Mouse (Mus musculus) B cell, adult 2 months (primary cell): ENCODE measurements around the gene Morc3.
"Not testable (repeated sequence)": the region's sequence is repeated elsewhere in the genome, so short reads cannot be mapped to it uniquely, and the experiment has no call there.

Experiments used
- DNase-seq, 2 experiments: peaks; one replicate each; pipeline ENCODE4 v3.0.0; 2022

Morc3 gene

DNA sequence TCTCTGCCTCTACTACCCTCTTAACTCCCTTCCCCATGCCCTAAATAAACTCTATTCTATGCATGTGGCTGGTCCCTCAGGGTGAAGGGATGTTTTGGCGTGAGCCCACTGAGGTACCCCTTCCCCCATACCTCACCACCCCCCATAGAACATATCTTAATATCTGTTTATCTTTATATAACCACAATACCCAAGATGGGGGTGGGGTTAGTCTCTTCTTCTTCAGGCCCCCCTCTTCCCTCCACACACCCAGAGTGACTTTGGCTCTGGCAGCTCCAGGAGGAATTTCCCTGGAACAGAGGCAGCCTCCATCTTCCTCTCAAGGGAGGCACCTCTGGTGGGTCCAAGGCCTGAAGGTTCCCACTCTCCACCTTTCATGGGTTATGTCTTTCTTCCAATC is 11.9 kb upstream of the Morc3 start:
- no peak for DNase-seq

DNA sequence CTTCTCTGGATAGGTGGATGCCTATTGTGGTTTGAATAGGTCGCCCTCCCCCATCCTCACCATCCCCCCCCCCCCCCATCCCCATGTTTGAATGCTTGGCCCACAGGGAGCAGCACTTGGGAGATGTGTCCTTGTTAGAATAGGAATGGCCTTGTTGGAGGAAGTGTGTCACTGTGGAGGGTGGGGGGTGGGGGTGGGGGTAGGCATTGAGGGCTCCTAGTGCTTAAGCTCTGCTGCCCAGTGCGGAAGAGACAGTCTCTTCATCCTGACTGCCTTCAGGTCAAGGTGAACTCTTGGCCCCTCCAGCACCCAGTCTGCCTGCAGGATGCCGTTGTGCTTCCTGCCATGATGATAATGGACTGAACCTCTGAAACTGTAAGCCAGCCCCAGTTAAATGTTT is 10.2 kb upstream of the Morc3 start:
- DNase-seq, result no peak

DNA sequence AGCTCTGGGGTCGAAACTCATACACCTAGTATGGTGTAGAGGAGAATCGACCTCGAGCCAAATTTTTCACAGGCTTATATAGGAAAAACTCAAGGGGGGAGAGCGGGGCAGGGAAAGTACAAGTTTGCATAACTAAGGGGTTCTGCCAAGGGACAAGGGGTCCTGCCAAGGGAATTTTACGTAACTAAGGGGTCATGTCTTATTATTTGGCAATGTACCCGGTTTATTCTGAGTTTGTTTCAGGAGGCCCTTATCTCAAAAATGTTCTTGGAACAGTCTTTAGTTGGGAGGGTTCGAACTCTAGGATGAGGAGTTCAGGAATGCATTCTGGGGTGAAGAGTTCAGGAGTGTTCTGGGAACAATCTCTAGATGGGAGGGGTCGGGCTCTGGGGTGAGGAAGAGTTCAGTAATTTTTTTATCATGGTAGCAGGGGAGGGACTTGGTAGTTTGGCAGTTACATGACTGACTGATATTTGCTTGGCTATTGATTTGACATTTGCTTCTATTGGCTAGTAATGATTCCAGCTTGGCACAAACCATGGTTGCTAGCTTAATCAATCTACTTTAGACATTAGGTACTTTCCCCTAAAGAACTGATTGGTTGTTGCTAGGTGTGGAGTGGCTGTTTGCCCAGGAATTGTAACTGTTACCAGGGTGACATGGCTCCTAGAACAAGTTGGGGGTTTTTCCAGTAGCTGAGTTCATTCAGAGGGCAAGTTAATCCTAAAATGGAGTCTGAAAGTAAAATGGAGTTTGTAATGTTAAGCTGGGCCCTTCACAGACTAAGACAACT is 9.3 kb upstream of the Morc3 start:
- DNase-seq, result not testable (repeated sequence)

DNA sequence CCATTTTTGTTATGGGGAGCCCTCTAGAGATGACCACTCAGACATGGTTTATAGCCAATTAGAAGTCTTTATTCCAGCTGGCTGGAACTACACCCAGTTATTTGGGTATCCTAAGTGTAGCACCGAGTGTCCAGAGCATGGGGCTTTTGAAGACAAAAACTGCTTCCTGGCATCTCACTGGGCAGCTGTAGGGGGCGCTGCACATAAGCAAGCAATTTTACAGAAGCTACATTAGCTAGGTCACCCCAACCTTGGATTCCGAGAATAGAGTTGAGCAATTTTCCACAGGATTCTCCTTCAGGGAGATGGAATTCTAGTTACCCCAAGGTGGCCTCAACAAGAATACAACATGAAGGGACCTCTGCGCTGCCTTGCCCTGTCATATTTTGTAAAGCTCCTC is 7.1 kb upstream of the Morc3 start:
- DNase-seq, result peak; percentile 21 to 38

DNA sequence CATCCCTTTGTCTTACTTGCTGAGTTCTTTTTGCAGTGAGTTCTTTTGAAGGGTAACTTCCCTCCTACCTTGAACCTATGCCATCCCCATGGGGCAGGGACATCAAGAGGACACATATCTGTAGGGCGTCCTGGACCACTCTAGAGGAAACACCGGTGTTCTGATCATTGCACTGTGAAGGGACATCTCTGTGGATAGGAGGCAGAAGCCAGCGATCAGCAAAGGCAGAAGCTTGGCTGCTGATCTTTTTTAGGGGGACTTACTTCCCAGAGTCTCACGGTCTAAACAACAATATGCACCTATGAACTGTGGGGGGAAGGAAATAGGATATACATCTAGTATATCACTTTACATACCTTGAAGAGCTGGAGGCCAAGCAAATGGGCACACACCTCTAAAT is 6.5 kb upstream of the Morc3 start:
- DNase-seq, result no peak

DNA sequence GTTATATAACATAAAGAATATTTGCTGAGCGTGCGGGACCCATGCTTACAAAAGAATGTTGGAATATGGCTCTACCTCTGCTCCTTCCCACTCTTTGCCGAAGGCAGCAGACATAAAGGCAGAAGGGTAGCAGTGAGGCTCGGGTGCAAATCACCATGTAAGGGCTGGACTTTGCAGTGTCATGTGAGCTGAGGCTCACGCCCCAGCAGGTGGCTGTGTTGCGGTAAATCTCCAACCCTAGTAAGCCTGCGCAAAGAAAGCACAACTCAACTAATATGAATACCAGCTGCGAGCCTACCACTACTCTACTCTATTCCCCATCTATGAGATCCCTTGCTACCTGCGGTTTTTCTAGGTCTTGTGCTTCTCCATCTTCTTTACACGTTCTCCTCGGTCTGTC is 5.9 kb upstream of the Morc3 start:
- no peak for DNase-seq

DNA sequence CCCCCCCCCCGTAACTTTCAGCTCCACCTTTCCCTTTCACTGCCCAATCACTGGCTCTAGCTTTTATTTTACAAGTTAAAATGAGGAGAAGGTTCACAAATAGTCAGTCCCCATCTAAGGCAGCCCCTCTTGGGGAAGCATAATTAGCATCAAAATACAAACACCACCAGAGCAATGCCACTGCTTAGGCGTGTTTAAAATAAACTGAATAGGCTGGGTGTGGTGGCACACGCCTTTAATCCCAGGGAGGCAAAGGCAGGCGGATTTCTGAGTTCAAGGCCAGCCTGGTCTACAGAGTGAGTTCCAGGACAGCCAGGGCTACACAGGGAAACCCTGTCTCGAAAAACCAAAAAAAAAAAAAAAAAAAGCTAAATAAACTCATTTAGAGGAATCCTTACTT is 5.4 kb upstream of the Morc3 start:
- DNase-seq, result not testable (repeated sequence)

DNA sequence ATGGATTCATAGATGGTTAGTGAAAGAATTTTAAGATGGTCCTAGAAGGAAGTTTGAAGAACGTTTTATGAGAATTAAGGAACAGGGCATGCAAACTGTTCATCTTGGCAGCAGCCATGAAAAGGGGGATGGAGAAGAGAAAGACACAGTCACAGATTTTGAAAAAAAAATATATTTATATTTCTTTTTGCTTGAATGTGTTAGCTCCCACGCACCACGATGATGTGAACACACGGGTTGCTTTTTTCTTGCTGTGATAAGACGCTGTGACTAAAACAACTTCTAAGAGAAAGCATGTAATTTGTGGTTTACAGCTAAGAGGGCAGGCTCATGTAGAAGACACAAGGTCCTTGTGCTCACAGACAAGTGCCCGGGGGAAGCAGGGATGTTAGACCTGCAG is 5.0 kb upstream of the Morc3 start:
- DNase-seq, result no peak

DNA sequence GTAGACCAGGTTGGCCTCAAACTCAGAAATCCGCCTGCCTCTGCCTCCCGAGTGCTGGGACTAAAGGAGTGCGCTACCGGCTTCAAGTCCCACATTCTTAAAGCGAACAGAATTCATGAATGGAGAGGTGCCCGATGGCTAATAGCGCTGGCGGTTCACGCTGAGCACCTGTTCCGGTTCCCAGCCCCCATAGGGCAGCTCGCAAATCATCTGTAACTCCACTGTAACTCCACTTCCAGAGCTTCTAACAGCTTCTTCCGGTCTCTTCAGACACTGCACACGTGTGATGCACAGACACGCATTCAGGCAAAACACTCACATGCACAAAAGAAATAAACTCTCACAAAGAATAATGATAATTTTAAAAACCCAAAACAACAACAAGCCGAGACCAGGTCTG is 2.4 kb upstream of the Morc3 start:
- DNase-seq, result no peak

DNA sequence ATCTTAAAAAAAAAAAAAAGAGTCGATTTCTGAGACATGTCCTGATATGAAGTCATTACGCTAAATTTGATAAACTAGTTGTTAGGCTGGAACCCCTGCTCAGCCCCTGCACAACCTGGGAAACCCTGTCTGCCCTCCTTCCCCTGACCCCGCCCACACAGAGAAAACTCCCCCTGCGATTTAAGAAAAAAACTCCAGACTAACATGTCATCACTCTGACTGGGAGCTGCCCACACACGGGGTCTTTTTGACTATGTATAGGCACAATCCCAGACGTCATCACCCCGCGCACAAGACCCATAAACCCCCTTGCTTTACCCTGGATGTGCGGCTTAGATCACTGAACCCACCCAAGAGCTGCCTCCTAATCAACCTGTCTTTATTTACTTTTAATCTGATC is 1.9 kb upstream of the Morc3 start:
- DNase-seq, result no peak

DNA sequence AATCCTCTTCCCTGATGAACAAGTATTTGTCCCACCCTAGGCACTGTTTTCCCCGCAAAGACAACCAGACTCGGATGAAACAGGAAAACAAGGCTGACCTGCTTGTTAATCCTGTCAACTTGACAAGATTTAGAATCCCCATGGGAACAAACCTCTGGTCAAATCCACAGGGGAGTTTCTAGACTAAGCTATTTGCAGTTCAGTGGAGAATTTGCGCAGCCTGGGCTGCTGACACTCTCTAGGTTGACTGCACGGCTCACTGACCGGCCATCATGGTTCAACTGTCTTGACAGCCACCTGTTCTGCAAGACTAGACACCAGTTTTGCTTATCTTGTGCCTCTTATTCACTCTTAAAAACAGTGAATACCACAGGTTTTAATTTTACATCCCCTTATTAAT is 1.0 kb upstream of the Morc3 start:
- DNase-seq, result peak; percentile 46 to 58

DNA sequence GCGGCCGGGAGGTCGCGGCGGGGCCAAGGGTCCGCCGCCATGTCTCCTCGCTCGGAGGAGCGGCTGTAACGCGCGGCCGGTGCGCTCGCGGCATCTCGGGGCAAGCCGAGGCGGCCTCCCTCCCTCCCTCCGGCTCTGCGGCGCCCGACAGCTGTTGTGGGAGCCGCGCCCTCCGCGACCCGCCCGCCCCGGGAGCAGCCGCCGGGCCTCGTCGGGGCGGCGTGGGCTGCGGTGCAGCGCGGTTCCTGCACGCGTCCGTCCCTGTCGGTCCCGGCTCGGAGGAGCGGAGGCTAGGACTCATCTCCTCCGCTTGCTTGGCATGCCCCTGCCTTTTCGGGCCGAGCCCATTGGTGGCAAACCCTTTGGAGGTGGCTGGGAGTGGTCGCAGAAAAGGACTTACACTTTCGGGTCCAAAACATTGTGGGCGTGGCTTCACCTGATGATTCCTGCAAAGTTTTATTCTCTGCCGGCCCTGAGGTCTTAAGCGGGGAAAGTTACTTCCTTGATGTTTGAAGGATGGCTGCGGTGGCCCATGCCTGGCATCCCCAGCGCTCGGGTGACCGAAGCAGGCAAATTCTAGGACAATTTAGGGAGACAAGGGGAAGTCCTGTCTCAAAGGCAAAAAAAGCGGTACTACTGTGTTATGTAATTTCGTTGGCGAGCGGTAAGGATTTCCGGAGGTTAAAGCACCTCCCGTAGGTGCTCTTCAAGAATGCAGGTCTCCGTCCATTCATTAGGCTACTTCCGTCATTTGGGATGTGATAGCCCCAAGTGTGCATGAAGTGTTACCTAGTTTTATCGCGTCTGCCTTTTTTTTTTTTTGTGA is 743 bp downstream of the Morc3 start:
- DNase-seq, result peak; percentile 72 to 77

DNA sequence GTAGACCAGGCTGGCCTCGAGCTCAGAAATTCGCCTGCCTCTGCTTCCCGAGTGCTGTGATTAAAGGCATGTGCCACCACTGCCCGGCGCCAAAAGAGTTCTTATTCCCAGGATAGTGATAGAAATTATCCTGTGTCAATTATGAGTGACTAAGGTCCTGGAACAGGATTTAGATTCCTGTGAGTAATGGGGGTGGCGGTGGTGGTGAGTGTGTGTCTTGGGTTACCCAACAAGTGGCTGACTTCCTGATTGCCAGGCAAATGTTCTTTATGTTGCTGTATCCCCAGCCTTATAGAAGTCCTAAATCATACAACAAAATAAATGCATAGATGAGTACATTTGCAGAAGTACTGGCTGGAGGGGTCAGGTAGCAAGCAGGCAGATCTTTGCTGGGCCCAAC is 1.6 kb downstream of the Morc3 start:
- DNase-seq, result no peak

DNA sequence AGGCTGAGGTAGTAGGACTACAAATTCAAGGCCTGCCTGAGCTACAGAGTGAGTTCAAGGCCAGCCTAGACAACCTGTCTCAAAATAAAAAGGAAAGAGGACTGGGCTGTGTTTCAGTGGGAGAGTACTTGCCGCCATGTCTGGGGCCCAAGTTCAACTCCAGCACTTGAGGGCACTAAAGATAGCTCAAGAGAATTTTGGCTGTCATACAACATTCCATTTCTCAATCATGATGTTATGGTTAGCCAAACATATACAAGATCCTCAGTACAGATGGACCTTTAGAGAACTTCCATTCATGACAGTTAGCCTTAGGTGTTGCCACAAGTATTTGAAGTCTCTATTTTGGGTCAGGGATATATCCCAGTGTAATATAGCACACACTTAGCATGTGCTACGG is 2.2 kb downstream of the Morc3 start:
- DNase-seq, result no peak

DNA sequence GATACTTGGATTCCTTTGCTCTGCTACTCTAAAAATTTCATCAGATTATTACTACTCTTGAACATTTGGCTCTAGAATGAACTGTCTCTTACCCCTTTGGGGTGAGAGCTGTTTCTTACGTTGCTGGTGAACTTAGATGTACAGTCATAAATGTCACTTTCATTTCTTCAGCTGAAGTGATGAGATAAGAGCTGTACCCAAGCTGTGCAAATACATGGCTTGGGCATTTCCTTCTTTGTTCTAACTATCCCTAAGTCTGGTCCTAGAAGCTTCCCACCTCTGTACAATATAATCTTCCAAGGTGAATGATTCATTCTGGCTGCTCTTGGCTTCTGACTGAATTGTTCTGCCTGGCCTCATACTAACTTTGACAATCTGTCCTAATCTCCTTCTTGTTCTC is 7.1 kb downstream of the Morc3 start:
- no peak for DNase-seq

DNA sequence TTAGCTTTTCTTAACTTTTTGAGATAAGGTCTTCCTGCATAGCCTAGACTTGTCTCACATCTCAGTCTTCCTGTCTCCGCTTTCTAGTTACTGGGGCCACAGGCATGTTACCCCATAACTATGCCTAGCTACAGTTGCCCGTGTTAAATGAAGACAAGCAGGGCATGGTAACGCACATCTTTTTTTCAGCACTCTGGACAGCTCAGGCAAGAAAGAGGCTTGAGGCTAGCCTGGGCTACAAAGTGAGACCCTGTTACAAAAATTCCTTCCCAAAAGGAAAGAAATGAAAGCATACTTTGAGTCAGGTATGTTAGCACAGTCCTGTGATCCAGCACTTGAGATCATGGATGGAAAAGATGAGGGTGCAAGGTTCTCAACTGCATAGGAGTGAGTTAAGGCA is 18.6 kb downstream of the Morc3 start:
- no peak for DNase-seq

DNA sequence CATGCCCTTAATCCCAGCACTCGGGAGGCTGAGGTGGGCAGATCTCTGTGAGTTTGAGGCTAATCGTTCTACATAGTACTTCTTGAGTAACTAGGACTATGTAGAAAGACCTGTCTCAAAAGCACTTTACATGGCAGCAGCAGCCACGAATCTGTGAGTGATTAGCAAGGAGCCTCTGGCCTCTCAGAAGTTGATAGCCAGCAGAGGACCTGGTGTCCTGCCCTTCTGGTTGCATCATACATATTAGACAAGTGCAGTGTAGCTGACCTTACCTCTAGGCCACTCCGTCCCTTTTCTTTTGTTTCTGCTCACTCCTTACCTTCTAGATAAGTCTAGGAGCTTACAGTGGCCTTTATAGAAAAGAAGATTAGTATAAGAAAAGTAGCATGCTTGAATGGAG is 28.0 kb downstream of the Morc3 start:
- no peak for DNase-seq

DNA sequence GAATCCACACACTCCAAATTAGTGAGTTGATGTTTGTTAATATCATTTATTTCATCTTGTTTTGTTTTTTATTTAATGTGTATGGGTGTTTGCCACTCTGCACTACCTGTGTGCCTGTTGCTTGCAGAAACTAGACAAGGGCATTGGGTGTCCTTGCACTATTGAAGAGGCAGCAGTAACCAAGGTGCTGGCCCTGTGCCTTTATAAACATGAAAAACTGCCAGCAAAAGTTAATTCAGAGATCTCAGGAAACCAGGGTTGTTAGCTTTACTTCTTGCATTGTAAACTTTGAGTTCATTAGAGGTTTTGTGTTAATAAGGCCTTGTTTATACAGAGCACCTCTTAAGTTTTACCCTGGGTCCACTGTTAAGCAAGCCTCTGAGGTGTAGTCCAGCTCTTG is 28.8 kb downstream of the Morc3 start:
- no peak for DNase-seq

DNA sequence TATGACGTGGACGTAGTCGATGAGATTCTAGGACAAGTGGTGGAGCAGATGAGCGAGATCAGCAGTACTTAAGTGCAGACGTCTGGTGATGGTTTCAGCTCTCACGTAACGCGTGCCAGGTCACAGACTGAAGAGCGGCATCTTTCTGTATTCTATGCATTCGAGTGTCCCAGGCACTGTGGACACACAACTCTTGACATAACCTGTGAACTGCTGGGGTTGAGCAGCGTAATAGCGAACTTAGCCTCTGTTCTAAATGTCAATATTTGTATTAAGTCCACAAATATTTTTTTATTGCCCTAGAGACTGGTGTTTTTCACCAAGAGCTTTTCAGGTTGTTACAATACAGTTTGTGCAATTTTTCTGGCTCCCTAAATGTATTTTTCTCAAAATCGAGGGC is 42.9 kb downstream of the Morc3 start:
- no peak for DNase-seq

DNA sequence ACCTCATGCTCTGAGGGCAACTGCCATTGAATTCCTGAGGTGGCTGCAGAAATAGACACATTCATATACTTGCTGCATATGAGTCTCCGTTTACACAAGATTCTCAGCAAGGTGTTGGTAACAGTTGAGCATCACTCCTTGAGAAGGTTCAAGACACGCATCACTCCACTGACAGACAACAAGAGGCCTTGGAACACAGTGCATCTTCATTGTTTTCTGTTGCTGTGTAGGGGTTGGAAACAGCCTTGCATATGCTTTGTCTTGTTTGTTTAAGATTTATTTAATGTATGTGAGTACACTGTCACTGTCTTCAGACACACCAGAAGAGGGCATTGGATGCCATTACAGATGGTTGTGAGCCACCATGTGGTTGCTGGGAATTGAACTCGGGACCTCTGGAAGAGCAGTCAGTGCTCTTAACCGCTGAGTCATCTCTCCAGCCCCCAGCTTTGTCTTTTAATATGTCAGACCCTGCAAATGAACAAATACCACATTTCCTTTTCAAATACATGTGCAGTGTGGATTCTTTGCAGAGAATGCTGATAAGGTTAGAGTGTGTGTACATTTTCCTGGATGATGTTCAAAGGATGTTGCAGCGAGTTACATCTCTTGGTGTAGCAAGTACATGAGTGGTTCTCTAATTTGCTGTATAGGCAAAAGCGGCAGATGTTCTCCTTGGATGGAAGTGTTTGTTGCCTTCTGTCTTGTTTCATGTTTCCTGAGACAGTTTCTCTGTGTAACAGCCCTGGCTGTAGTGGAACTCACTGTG is 45.9 kb downstream of the Morc3 start:
- DNase-seq, result no peak

DNA sequence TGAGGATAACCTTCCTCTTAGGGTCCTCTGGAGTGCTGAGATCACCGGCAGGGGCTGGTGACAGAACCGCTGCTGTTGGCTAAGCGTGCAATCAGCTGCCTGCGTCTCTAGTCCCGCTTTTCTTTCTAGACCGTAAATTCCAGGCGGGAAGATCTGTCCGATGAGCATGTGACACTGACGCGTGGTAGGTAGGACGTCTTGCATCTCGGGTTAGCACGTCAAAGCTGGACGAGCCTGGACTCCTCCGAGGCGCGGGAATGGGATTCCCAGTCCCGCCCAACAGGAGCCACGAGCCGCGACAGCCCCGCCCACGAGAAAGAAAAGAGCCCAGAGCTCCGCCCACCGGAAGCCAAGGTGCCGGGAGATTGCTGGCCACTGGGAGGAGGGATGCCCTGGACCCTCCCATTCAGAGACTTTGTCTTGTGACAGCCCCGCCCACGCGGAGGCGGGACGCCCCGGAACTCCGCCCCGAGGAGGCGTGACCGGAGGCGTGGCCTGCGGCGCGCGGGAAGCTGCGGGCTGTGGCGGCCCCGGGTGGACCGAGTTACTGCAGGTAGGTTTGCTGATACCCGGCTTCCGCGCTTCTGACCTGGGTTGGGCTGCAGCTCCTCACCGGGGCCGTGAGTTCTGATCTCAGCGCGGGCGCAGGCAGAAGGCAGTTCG is 51.6 kb downstream of the Morc3 start, which contains the start of gene Chaf1b:
TSS of gene Chaf1b (plus strand) at position 479 of the 663 bp plus-strand sequence.
- DNase-seq, result peak; percentile 100

DNA sequence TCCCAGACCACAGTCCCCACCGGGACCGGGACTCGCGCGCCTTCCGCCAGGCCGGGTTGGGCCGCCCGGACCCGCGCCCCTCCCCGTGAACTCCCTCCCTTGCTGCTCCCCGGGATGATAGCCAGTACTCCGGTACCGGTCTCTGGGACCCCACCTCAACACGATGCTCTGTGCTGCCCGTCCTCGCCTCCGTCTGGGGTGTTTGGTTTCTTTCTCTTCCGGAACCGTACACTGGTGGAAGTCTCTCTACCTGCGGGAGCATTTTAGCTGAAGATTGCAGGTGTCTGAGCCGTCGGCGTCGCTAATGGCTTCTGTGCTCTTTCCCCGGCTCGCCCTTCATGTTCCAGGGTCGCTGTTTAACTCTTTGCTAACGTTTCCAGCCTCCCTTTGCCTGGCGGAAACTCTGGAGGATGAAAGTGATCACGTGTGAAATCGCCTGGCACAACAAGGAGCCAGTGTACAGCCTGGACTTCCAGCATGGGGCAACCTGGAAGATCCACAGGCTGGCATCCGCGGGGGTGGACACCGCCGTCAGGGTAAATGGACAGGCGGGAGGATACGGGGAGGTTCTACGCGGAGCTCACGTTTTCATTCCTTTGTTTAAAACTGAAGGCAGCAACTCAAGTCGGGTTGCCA is 52.3 kb downstream of the Morc3 start:
- peak in 1 of 2 experiments; percentile 19 for DNase-seq
